Mouse (Mus musculus) testis, adult 2 months (tissue): ENCODE measurements around the gene Socs2. TPM values are rescaled to one million over a fixed set of nuclear protein-coding genes. Genes with fewer than 3 reads are reported as not detected.

Source experiments
- H3K27ac ChIP-seq: fragments of 200-500 bp; 2 replicates; pipeline ENCODE4 v1.5.1; 2012; ENCODE audit warnings: low read depth, low read length; ENCODE audit not compliant: control insufficient read depth, insufficient read depth
- H3K27me3 ChIP-seq: fragments of 200-500 bp; 2 replicates; pipeline ENCODE4 v1.6.1; 2012; ENCODE audit warnings: mild to moderate bottlenecking, low read length, moderate library complexity; ENCODE audit not compliant: control insufficient read depth, insufficient read depth
- H3K36me3 ChIP-seq: fragments of 200-500 bp; 2 replicates; pipeline ENCODE4 v1.6.1; 2012; ENCODE audit warnings: mild to moderate bottlenecking, low read length; ENCODE audit not compliant: control insufficient read depth, insufficient read depth
- H3K4me1 ChIP-seq: fragments of 200-500 bp; 2 replicates; pipeline ENCODE4 v1.6.1; 2012; ENCODE audit warnings: low read length; ENCODE audit not compliant: control insufficient read depth, insufficient read depth
- H3K4me3 ChIP-seq: fragments of 200-500 bp; 2 replicates; pipeline ENCODE4 v1.5.1; 2012; ENCODE audit warnings: low read depth, mild to moderate bottlenecking, low read length, moderate library complexity, mixed read lengths; ENCODE audit not compliant: control insufficient read depth
- CTCF ChIP-seq: fragments of 200-500 bp; IDR thresholded peaks from 2 replicates; pipeline ENCODE4 v1.5.1; 2012; ENCODE audit warnings: low read depth, mild to moderate bottlenecking, inconsistent platforms, low read length, moderate library complexity; ENCODE audit not compliant: control insufficient read depth, insufficient read depth, insufficient replicate concordance
- POLR2A ChIP-seq: fragments of 200-500 bp; IDR thresholded peaks from 2 replicates; pipeline ENCODE4 v1.6.1; 2012; ENCODE audit warnings: low read depth, mild to moderate bottlenecking, inconsistent platforms, low read length, moderate library complexity; ENCODE audit not compliant: control insufficient read depth
- polyA plus RNA-seq: library from polyadenylated mRNA; depleted of rRNA; stranded (reverse); fragments of >200 nt; gene quantifications from 2 replicates; pipeline ENCODE4 v1.2.3, GENCODE M21; 2012

The Socs2 gene
- polyA plus RNA-seq, 1 experiment, result 4.3 TPM

GRCm38 (mm10) chr10:95411139-95411538 is 5.8 kb downstream of the Socs2 start:
- Histone ChIP-seq H3K4me1 (peaks cover 21% of the 10 kb centered on the region), H3K27ac (no peak overlapping the region), H3K27me3 (peaks cover 2% of the 10 kb centered on the region; the same call in 1 of the 2 replicates), H3K36me3 (no peaks in the 10 kb centered on the region), H3K4me3 (no peak overlapping the region)
- TF ChIP-seq CTCF (no peak), POLR2A (no peak)

- no peaks in the 10 kb centered on the region for H3K36me3 ChIP-seq
- no peak overlapping the region for H3K27ac ChIP-seq
- H3K4me1 ChIP-seq, result peaks cover 19% of the 10 kb centered on the region
- no peak overlapping the region for H3K4me3 ChIP-seq
- peaks cover under 1% of the 10 kb centered on the region; the same call in 1 of the 2 replicates for H3K27me3 ChIP-seq
- no peak for TF ChIP-seq POLR2A
- no peak for TF ChIP-seq CTCF
Observed at GRCm38 (mm10) chr10:95410709-95411108, 6.3 kb downstream of the Socs2 start.

GRCm38 (mm10) chr10:95410209-95410608 is 6.8 kb downstream of the Socs2 start:
- Histone ChIP-seq H3K27ac (no peak overlapping the region), H3K27me3 (no peaks in the 10 kb centered on the region), H3K36me3 (no peaks in the 10 kb centered on the region), H3K4me1 (peaks cover 15% of the 10 kb centered on the region), H3K4me3 (no peak overlapping the region)
- TF ChIP-seq POLR2A (no peak), CTCF (no peak)

DNA sequence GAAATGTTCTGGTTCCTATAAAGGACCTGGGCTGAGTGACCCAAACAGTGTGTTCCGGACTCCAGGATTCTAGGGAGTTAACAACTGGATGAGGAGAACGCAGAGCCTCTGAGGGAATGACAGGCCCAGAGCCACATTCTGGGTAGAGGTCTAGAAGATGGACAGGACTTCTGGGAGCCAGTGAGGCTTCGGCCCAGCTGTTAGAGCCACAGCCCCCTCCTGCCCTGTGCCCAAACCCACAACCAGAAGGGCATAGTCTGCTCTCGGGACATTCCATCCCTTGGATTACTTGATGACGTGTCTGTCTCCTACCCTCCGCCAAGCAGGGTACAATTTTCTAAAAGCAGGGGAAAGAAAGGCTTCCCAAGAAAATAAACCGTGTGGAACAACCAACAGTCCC is 7.8 kb downstream of the Socs2 start:
- TF ChIP-seq CTCF (no peak), POLR2A (no peak)
- H3K4me1 ChIP-seq, result peaks cover 5% of the 10 kb centered on the region
- no peaks in the 10 kb centered on the region for H3K27me3 ChIP-seq
- no peak overlapping the region for H3K4me3 ChIP-seq
- H3K36me3 ChIP-seq, result no peaks in the 10 kb centered on the region
- H3K27ac ChIP-seq, result no peak overlapping the region

GRCm38 (mm10) chr10:95408487-95408886 is 8.5 kb downstream of the Socs2 start:
- H3K36me3 ChIP-seq, result no peaks in the 10 kb centered on the region
- no peak overlapping the region for H3K27ac ChIP-seq
- H3K4me3 ChIP-seq, result no peak overlapping the region
- peaks cover 4% of the 10 kb centered on the region; the same call in 1 of the 2 replicates for H3K4me1 ChIP-seq
- H3K27me3 ChIP-seq, result no peaks in the 10 kb centered on the region
- no peak for TF ChIP-seq CTCF
- no peak for TF ChIP-seq POLR2A

DNA sequence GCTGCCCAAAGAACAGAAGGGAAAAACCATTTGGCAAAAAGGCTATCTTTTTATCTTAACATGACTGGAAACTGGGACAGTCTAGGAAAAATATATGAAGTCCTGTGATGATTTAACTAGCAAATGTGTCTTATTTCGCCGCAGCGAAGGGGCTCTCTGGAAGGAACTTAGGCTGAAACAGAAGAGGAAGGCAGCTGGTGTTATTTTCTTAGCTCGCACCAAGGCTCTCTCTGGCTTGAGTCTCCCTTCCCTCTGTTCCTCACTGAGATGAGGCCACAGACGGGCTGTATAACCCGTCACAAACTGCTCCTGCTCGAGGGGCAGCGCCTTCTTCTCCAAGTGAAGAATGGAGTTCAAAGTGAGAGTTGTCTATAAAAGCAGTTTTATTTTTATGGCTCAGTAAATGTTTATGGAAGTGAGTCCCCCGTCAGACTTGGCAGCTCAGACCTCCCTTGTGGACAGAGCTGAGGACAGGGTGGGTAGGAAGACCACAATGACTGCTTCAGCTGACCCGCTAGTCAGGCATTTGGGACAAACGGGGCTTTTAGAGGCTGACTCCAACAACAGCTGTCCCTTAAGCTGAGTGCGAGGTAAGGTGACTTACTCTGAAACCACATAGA is 9.3 kb downstream of the Socs2 start:
- Histone ChIP-seq H3K4me1 (peaks cover 4% of the 10 kb centered on the region; the same call in 1 of the 2 replicates), H3K36me3 (no peaks in the 10 kb centered on the region), H3K27ac (no peak overlapping the region), H3K27me3 (no peaks in the 10 kb centered on the region), H3K4me3 (no peak overlapping the region)
- no peak for TF ChIP-seq CTCF
- no peak for TF ChIP-seq POLR2A

GRCm38 (mm10) chr10:95404774-95405173 is 12.2 kb downstream of the Socs2 start:
- Histone ChIP-seq H3K4me3 (no peak overlapping the region), H3K4me1 (peaks cover 4% of the 10 kb centered on the region; the same call in 1 of the 2 replicates), H3K27me3 (no peaks in the 10 kb centered on the region), H3K27ac (no peak overlapping the region), H3K36me3 (no peaks in the 10 kb centered on the region)
- TF ChIP-seq POLR2A (no peak), CTCF (no peak)
